Comparison of ENCODE assay signal across 30 mouse cellular contexts in the genomic region with DNA sequence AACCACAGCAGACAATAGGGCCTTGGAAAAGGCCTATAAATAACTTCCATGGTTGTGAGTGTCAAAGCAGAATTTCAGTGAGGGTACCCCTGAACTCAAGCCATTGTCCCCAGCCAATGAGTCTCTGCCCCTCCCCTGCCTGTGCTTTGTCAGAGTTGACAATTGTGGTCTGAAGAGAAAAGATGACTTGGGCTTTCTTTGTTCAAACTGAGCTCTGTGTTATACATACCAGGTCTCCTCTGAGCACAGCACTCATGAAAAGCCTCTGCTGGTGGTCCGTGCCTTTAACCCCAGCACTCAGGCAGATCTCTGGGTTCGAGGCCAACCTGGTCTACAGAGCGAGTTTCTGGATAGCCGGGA. TPM values are rescaled to one million over a fixed set of nuclear protein-coding genes. Genes with fewer than 3 reads are reported as not detected.
DNase-seq lines count a peak whose midpoint lies in the region; ATAC-seq lines count a peak whose summit lies in the region.
"Had no signal": no experiment of that assay in that cellular context is flagged by ENCODE, and none has a peak within 500 bp of the region (broad histone marks: within the 10 kb centered on the region; RNA-seq: fewer than 3 reads in every experiment).

No protein-coding gene starts in this region.

- no peak overlapping the region for H3K9ac ChIP-seq in heart, embryonic 14.5 days (ENCODE audit: low read length)
- H3K9ac ChIP-seq in heart, embryonic 12.5 days: no peak overlapping the region
- H3K9ac ChIP-seq in liver, embryonic 13.5 days: no peak overlapping the region
- H3K9ac ChIP-seq: embryonic facial prominence, embryonic 12.5 days; hindbrain, embryonic 14.5 days; limb, embryonic 12.5 days; liver, embryonic 14.5 days; lung, embryonic 14.5 days; midbrain, embryonic 12.5 days had no signal

- H3K4me3 ChIP-seq in heart, embryonic 14.5 days (ENCODE audit: control insufficient read depth in 1 of 2, insufficient read depth in 1 of 2, low read depth in 1 of 2, low read length in 2 of 2): no peak overlapping the region
- H3K4me3 ChIP-seq in heart, embryonic 12.5 days: no peak overlapping the region
- no peak overlapping the region for H3K4me3 ChIP-seq in liver, embryonic 13.5 days (replicated peaks)
- H3K4me3 ChIP-seq: embryonic facial prominence, embryonic 12.5 days; heart, embryonic 10.5 days; left cerebral cortex, adult 2 months; limb, embryonic 12.5 days; midbrain, embryonic 12.5 days had no signal

- H3K9me3 ChIP-seq in heart, embryonic 14.5 days (ENCODE audit: control insufficient read depth, low read length): no peaks in the 10 kb centered on the region
- H3K9me3 ChIP-seq in heart, embryonic 12.5 days (replicated peaks): no peaks in the 10 kb centered on the region
- H3K9me3 ChIP-seq in liver, embryonic 13.5 days (replicated peaks): no peaks in the 10 kb centered on the region
- H3K9me3 ChIP-seq: embryonic facial prominence, embryonic 12.5 days; heart, embryonic 10.5 days; limb, embryonic 12.5 days; midbrain, embryonic 12.5 days had no signal

- H3K4me1 ChIP-seq in heart, embryonic 14.5 days (ENCODE audit: control insufficient read depth in 2 of 2, insufficient read depth in 2 of 2, low read length in 2 of 2): peaks cover 2 to 14% of the 10 kb centered on the region in 2 experiments; a peak in 3 of 4 replicates
- peaks cover 6% of the 10 kb centered on the region; the same call in 1 of the 2 replicates for H3K4me1 ChIP-seq in heart, embryonic 12.5 days (replicated peaks)
- H3K4me1 ChIP-seq in liver, embryonic 13.5 days (replicated peaks): no peaks in the 10 kb centered on the region
- H3K4me1 ChIP-seq: embryonic facial prominence, embryonic 12.5 days; limb, embryonic 12.5 days; midbrain, embryonic 12.5 days had no signal

- H3K36me3 ChIP-seq in heart, embryonic 14.5 days (ENCODE audit: control insufficient read depth, insufficient read depth, low read length): no peaks in the 10 kb centered on the region
- H3K36me3 ChIP-seq in heart, embryonic 12.5 days: no peaks in the 10 kb centered on the region
- H3K36me3 ChIP-seq in liver, embryonic 13.5 days: no peaks in the 10 kb centered on the region
- H3K36me3 ChIP-seq: embryonic facial prominence, embryonic 12.5 days; heart, embryonic 10.5 days; limb, embryonic 12.5 days; midbrain, embryonic 12.5 days had no signal

- H3K27me3 ChIP-seq in heart, embryonic 14.5 days (ENCODE audit: control insufficient read depth, insufficient read depth, low read length): 0 out of 2 replicates have a peak, but pooled peaks cover 5% of the 10 kb centered on the region
- H3K27me3 ChIP-seq in heart, embryonic 12.5 days (replicated peaks): peaks cover 12% of the 10 kb centered on the region
- peaks cover 10% of the 10 kb centered on the region for H3K27me3 ChIP-seq in liver, embryonic 13.5 days
- H3K27me3 ChIP-seq: embryonic facial prominence, embryonic 12.5 days; Patski had no signal

- H3K4me2 ChIP-seq in heart, embryonic 14.5 days (ENCODE audit: low read length): no peak overlapping the region
- H3K4me2 ChIP-seq in heart, embryonic 12.5 days: no peak overlapping the region
- H3K4me2 ChIP-seq in liver, embryonic 13.5 days: no peak overlapping the region
- H3K4me2 ChIP-seq: embryonic facial prominence, embryonic 12.5 days; hindbrain, embryonic 14.5 days; limb, embryonic 12.5 days; lung, embryonic 14.5 days; midbrain, embryonic 12.5 days had no signal

- WGBS in heart, embryonic 14.5 days: 58% methylated on average over 4 of the region's 4 CpGs
- 72% methylated on average over 4 of the region's 4 CpGs for WGBS in heart, embryonic 12.5 days
- 59% methylated on average over 4 of the region's 4 CpGs for WGBS in liver, embryonic 13.5 days (ENCODE audit: insufficient replicate concordance)

- ATAC-seq in heart, embryonic 14.5 days (ENCODE audit: insufficient number of reproducible peaks, insufficient read depth, low FRiP score, low read depth): no peak
- ATAC-seq in heart, embryonic 12.5 days (ENCODE audit: insufficient number of reproducible peaks, low FRiP score): no peak
- 0 out of 2 replicates have a peak, but pooled peaks have one; percentile 4 for ATAC-seq in liver, embryonic 13.5 days (ENCODE audit: low read depth)
- ATAC-seq: forebrain, embryonic 14.5 days; inflammation-experienced regulatory T-cells, adult 6 months; Patski had no signal

- peak overlapping the region; percentile 8 to 10; a peak in 1 of 4 replicates for H3K27ac ChIP-seq in heart, embryonic 14.5 days (replicated peaks in 1 of 2; ENCODE audit: control insufficient read depth in 1 of 2, insufficient read depth in 1 of 2, low read depth in 2 of 2, low read length in 2 of 2)
- H3K27ac ChIP-seq in heart, embryonic 12.5 days (ENCODE audit: poor library complexity, severe bottlenecking): no peak overlapping the region; the same call in 1 of the 2 replicates
- no peak overlapping the region for H3K27ac ChIP-seq in liver, embryonic 13.5 days
- H3K27ac ChIP-seq: embryonic facial prominence, embryonic 12.5 days; heart, embryonic 10.5 days; hindbrain, embryonic 14.5 days; left cerebral cortex, adult 2 months; limb, embryonic 12.5 days; liver, embryonic 14.5 days; midbrain, embryonic 12.5 days had no signal

- no peak for DNase-seq in liver, embryonic 13.5 days
- DNase-seq in liver: no peak
- DNase-seq in embryo, embryonic 10.5 days (ENCODE audit: low spot score): peak; percentile 72
- peak; percentile 57 for DNase-seq in mesoderm, embryonic 11.5 days (ENCODE audit: low read depth, low spot score)
- DNase-seq in layer of hippocampus, postnatal 36 days: no peak
- DNase-seq: adrenal gland, postnatal 10 days; cerebellum, adult 9-10 months; gastrocnemius, postnatal 14 days; heart, postnatal 14 days; kidney, adult 11 months; kidney, postnatal 14 days; lung, postnatal 14 days; right cerebral cortex, adult 18-20 months; spleen, adult 18-20 months had no signal

RNA-seq across cellular contexts. Expression of gene Kank1, which starts 5.8 kb away (rescaled TPM):
- polyA plus RNA-seq in heart, embryonic 14.5 days (2014; fragmentation: Nextera tagmentation; extraction: Ambion mirVana): 43.2 and 46.4 TPM in 2 replicates
- 81.5 and 82.8 TPM in 2 replicates for polyA plus RNA-seq in heart, embryonic 12.5 days (2016; fragmentation: Nextera tagmentation; extraction: Ambion mirVana)
- polyA plus RNA-seq in liver, embryonic 13.5 days (2015; fragmentation: Nextera tagmentation; extraction: Ambion mirVana): 3.5 and 5.7 TPM in 2 replicates
- 10 to 100 TPM; 21.7 to 24.8 TPM for total RNA-seq in layer of hippocampus, postnatal 36 days (2021)
- total RNA-seq: granulocyte monocyte progenitor cell, adult 5-6 weeks; MEL; monocyte, adult 5-6 weeks had no signal
- polyA plus RNA-seq: inflammation-experienced regulatory T-cells, adult 6 months had no signal

Comparison
In these comparisons a context has a peak if more than half of its experiments do, and no peak if none do; other contexts are left out.
1. H3K27ac ChIP-seq: peak in heart, embryonic 14.5 days (2 of 2); none in heart, embryonic 12.5 days (single experiment) and liver, embryonic 13.5 days (single experiment).
2. DNase-seq: peak in embryo, embryonic 10.5 days (single experiment) and mesoderm, embryonic 11.5 days (single experiment); none in liver, embryonic 13.5 days (single experiment), liver (single experiment) and layer of hippocampus, postnatal 36 days (0 of 2).